Mouse (Mus musculus) midbrain, embryonic 15.5 days (tissue): ENCODE results near the gene Polk. TPM values are rescaled to one million over a fixed set of nuclear protein-coding genes. Genes with fewer than 3 reads are reported as not detected.

Experiments used
- ATAC-seq: fragments of 200-750 bp; cut with Nextera tagmentation; replicated peaks from 2 replicates; pipeline ENCODE4 v1.8.0; 2017; ENCODE audit warnings: moderate TSS enrichment
- H3K27ac ChIP-seq: fragments of 300-500 bp; sonication (generic); 2 replicates; pipeline ENCODE4 v1.5.1; 2015; ENCODE audit warnings: mild to moderate bottlenecking, inconsistent platforms
- H3K27me3 ChIP-seq: fragments of 300-500 bp; sonication (generic); replicated peaks from 2 replicates; pipeline ENCODE4 v1.6.1; 2015; ENCODE audit warnings: inconsistent platforms
- H3K36me3 ChIP-seq: fragments of 300-500 bp; sonication (generic); replicated peaks from 2 replicates; pipeline ENCODE4 v1.6.1; 2015; ENCODE audit warnings: inconsistent platforms
- H3K4me1 ChIP-seq: fragments of 300-500 bp; sonication (generic); 2 replicates; pipeline ENCODE4 v1.6.1; 2015; ENCODE audit warnings: inconsistent platforms
- H3K4me2 ChIP-seq: fragments of 300-500 bp; sonication (generic); 2 replicates; pipeline ENCODE4 v1.6.1; 2015; ENCODE audit warnings: inconsistent platforms, mild to moderate bottlenecking, moderate library complexity
- H3K4me3 ChIP-seq: fragments of 300-500 bp; sonication (generic); 2 replicates; pipeline ENCODE4 v1.5.1; 2015; ENCODE audit warnings: mild to moderate bottlenecking, inconsistent platforms
- H3K9ac ChIP-seq: fragments of 300-500 bp; sonication (generic); 2 replicates; pipeline ENCODE4 v1.6.1; 2015; ENCODE audit warnings: mild to moderate bottlenecking, inconsistent platforms
- H3K9me3 ChIP-seq: fragments of 300-500 bp; sonication (generic); 2 replicates; pipeline ENCODE4 v1.6.1; 2016; ENCODE audit warnings: inconsistent platforms
- WGBS: fragments of 180-500 bp; shearing (Covaris S2); methylation state at CpG from one replicate; pipeline ENCODE4 v1.1.7; 2015; ENCODE audit warnings: mixed read lengths; 5-methylcytosine and 5-hydroxymethylcytosine counted together
- polyA plus RNA-seq: library from polyadenylated mRNA; unstranded; fragments of >200 nt; fragmentation: Nextera tagmentation; extraction: Ambion mirVana; gene quantifications from 2 replicates; pipeline ENCODE4 v1.2.1, GENCODE M21; 2015

Gene Polk
- polyA plus RNA-seq, 1 experiment from 2014 or later: 7.6 TPM

GRCm38 (mm10) chr13:96454288-96454687 lies 88.1 kb downstream of the Polk start:
- no peaks in the 10 kb centered on the region for H3K27me3 ChIP-seq
- 83% methylated on average over 3 of the region's 3 CpGs for WGBS
- H3K27ac ChIP-seq: no peak overlapping the region
- no peaks in the 10 kb centered on the region for H3K4me1 ChIP-seq
- H3K4me2 ChIP-seq: no peak overlapping the region
- no peak overlapping the region for H3K4me3 ChIP-seq
- no peaks in the 10 kb centered on the region for H3K9me3 ChIP-seq
- H3K36me3 ChIP-seq: no peaks in the 10 kb centered on the region
- no peak overlapping the region for H3K9ac ChIP-seq
- no peak for ATAC-seq

- H3K4me3 ChIP-seq: no peak overlapping the region
- H3K9me3 ChIP-seq: no peaks in the 10 kb centered on the region
- H3K27ac ChIP-seq: no peak overlapping the region
- H3K4me1 ChIP-seq: no peaks in the 10 kb centered on the region
- no peaks in the 10 kb centered on the region for H3K27me3 ChIP-seq
- H3K36me3 ChIP-seq: no peaks in the 10 kb centered on the region
- ATAC-seq: no peak
- H3K4me2 ChIP-seq: no peak overlapping the region
- 92% methylated on average over 3 of the region's 3 CpGs for WGBS
- no peak overlapping the region for H3K9ac ChIP-seq
Measured at GRCm38 (mm10) chr13:96452621-96453020, 89.8 kb downstream of the Polk start.

- Histone ChIP-seq H3K36me3 (no peaks in the 10 kb centered on the region), H3K9ac (no peak overlapping the region), H3K9me3 (no peaks in the 10 kb centered on the region), H3K27ac (no peak overlapping the region), H3K27me3 (no peaks in the 10 kb centered on the region), H3K4me3 (no peak overlapping the region), H3K4me2 (no peak overlapping the region), H3K4me1 (no peaks in the 10 kb centered on the region)
- ATAC-seq: no peak
- WGBS: 90% methylated on average over 11 of the region's 11 CpGs
Measured at GRCm38 (mm10) chr13:96451386-96452140, 90.8 kb downstream of the Polk start.

- H3K4me3 ChIP-seq: no peak overlapping the region
- no peak for ATAC-seq
- 92% methylated on average over 7 of the region's 7 CpGs for WGBS
- H3K4me2 ChIP-seq: no peak overlapping the region
- no peaks in the 10 kb centered on the region for H3K4me1 ChIP-seq
- no peaks in the 10 kb centered on the region for H3K27me3 ChIP-seq
- H3K9ac ChIP-seq: no peak overlapping the region
- H3K27ac ChIP-seq: no peak overlapping the region
- H3K9me3 ChIP-seq: no peaks in the 10 kb centered on the region
- no peaks in the 10 kb centered on the region for H3K36me3 ChIP-seq
Measured at GRCm38 (mm10) chr13:96450869-96451268, 91.5 kb downstream of the Polk start.

- Histone ChIP-seq H3K36me3 (no peaks in the 10 kb centered on the region), H3K4me3 (no peak overlapping the region), H3K27ac (no peak overlapping the region), H3K4me2 (no peak overlapping the region), H3K9me3 (no peaks in the 10 kb centered on the region), H3K27me3 (no peaks in the 10 kb centered on the region), H3K4me1 (no peaks in the 10 kb centered on the region), H3K9ac (no peak overlapping the region)
- ATAC-seq: no peak
- 79% methylated on average over 11 of the region's 11 CpGs for WGBS
Measured at GRCm38 (mm10) chr13:96450205-96450856, 92.0 kb downstream of the Polk start.

GRCm38 (mm10) chr13:96440436-96440835 lies 101.9 kb downstream of the Polk start:
- H3K27ac ChIP-seq: no peak overlapping the region
- no peaks in the 10 kb centered on the region for H3K36me3 ChIP-seq
- no peaks in the 10 kb centered on the region for H3K4me1 ChIP-seq
- no peaks in the 10 kb centered on the region for H3K27me3 ChIP-seq
- no peak for ATAC-seq
- no peak overlapping the region for H3K9ac ChIP-seq
- H3K4me3 ChIP-seq: no peak overlapping the region
- no peaks in the 10 kb centered on the region for H3K9me3 ChIP-seq
- 96% methylated on average over 4 of the region's 4 CpGs for WGBS
- H3K4me2 ChIP-seq: no peak overlapping the region

GRCm38 (mm10) chr13:96436921-96437320 lies 105.5 kb downstream of the Polk start:
- no peak overlapping the region for H3K9ac ChIP-seq
- H3K4me2 ChIP-seq: no peak overlapping the region
- WGBS: 93% methylated on average over 1 of the region's 1 CpGs
- no peak overlapping the region for H3K27ac ChIP-seq
- H3K36me3 ChIP-seq: no peaks in the 10 kb centered on the region
- no peaks in the 10 kb centered on the region for H3K9me3 ChIP-seq
- H3K4me3 ChIP-seq: no peak overlapping the region
- no peaks in the 10 kb centered on the region for H3K27me3 ChIP-seq
- no peak for ATAC-seq
- 0 out of 2 replicates have a peak, but pooled peaks cover 3% of the 10 kb centered on the region for H3K4me1 ChIP-seq

- 36% methylated on average over 11 of the region's 13 CpGs for WGBS
- Histone ChIP-seq H3K27me3 (no peaks in the 10 kb centered on the region), H3K4me2 (no peak overlapping the region), H3K9me3 (no peaks in the 10 kb centered on the region), H3K4me3 (no peak overlapping the region), H3K9ac (no peak overlapping the region), H3K36me3 (no peaks in the 10 kb centered on the region), H3K4me1 (0 out of 2 replicates have a peak, but pooled peaks cover 3% of the 10 kb centered on the region), H3K27ac (no peak overlapping the region)
- ATAC-seq: no peak
Measured at GRCm38 (mm10) chr13:96435793-96436192, 106.6 kb downstream of the Polk start.

- Histone ChIP-seq H3K4me2 (no peak overlapping the region), H3K27me3 (no peaks in the 10 kb centered on the region), H3K9ac (no peak overlapping the region), H3K4me3 (no peak overlapping the region), H3K36me3 (no peaks in the 10 kb centered on the region), H3K4me1 (0 out of 2 replicates have a peak, but pooled peaks cover 3% of the 10 kb centered on the region), H3K9me3 (no peaks in the 10 kb centered on the region), H3K27ac (no peak overlapping the region)
- ATAC-seq: no peak
- WGBS: 63% methylated on average over 5 of the region's 5 CpGs
Measured at GRCm38 (mm10) chr13:96434899-96435331, 107.5 kb downstream of the Polk start.

- ATAC-seq: no peak
- Histone ChIP-seq H3K9ac (no peak overlapping the region), H3K4me1 (0 out of 2 replicates have a peak, but pooled peaks cover 3% of the 10 kb centered on the region), H3K9me3 (no peaks in the 10 kb centered on the region), H3K27ac (no peak overlapping the region), H3K4me2 (no peak overlapping the region), H3K36me3 (no peaks in the 10 kb centered on the region), H3K4me3 (no peak overlapping the region), H3K27me3 (no peaks in the 10 kb centered on the region)
- WGBS: 78% methylated on average over 11 of the region's 11 CpGs
Measured at GRCm38 (mm10) chr13:96433648-96434190, 108.7 kb downstream of the Polk start.

- H3K4me1 ChIP-seq: 0 out of 2 replicates have a peak, but pooled peaks cover 3% of the 10 kb centered on the region
- 88% methylated on average over 6 of the region's 6 CpGs for WGBS
Measured at GRCm38 (mm10) chr13:96433041-96433440, 109.3 kb downstream of the Polk start.

GRCm38 (mm10) chr13:96432376-96432811 lies 110.0 kb downstream of the Polk start:
- Histone ChIP-seq H3K9ac (no peak overlapping the region), H3K36me3 (no peaks in the 10 kb centered on the region), H3K27ac (no peak overlapping the region), H3K4me3 (no peak overlapping the region), H3K4me2 (no peak overlapping the region), H3K27me3 (no peaks in the 10 kb centered on the region), H3K4me1 (0 out of 2 replicates have a peak, but pooled peaks cover 3% of the 10 kb centered on the region), H3K9me3 (no peaks in the 10 kb centered on the region)
- 67% methylated on average over 3 of the region's 3 CpGs for WGBS
- ATAC-seq: no peak

More at GRCm38 (mm10) chr13:96433041-96433440, 109.3 kb downstream of the Polk start:
- Histone ChIP-seq H3K36me3 (no peaks in the 10 kb centered on the region), H3K9ac (no peak overlapping the region), H3K27me3 (no peaks in the 10 kb centered on the region), H3K4me2 (no peak overlapping the region), H3K4me3 (no peak overlapping the region), H3K9me3 (no peaks in the 10 kb centered on the region), H3K27ac (no peak overlapping the region)
- ATAC-seq: no peak
